Mouse (Mus musculus) fat pad, adult 2 months (tissue): Measurements from ENCODE around the gene Dpm3.
"Not testable (repeated sequence)": the region's sequence is repeated elsewhere in the genome, so short reads cannot be mapped to it uniquely, and the experiment has no call there.

Experiments used
- DNase-seq: peaks from one replicate; pipeline ENCODE4 v3.0.0-alpha.2; 2011; ENCODE audit warnings: low read depth, low spot score; ENCODE audit errors: extremely low read depth

Gene Dpm3

DNA sequence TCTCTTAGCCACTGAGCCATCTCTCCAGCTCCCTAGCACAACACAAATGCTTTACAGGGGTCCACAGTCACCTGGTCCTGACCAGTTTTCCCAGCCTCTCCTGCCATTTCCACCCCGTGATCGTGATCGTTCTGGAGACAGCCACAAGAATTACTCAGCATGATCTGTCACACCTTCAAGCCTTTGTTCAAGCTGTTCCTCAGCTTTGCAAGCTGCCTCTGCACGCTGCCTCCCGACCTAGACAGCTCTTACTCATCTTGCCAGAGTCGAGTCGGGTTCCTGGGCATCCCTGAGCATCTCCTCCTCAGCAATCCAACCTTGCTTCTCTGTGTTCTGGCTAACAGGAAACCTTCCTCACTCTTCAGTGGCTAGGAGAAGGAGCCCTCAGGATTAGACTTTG is at the start of gene Dpm3:
Dpm3 (plus strand) TSS at position 283 of the 400 bp plus-strand sequence.
- DNase-seq = no peak

GRCm38 (mm10) chr3:89209731-89210130 is 49.4 kb upstream of the Dpm3 start:
- DNase-seq = no peak

GRCm38 (mm10) chr3:89210162-89210561 is 49.0 kb upstream of the Dpm3 start:
- no peak for DNase-seq

GRCm38 (mm10) chr3:89210731-89211130 is 48.4 kb upstream of the Dpm3 start:
- DNase-seq = no peak

DNA sequence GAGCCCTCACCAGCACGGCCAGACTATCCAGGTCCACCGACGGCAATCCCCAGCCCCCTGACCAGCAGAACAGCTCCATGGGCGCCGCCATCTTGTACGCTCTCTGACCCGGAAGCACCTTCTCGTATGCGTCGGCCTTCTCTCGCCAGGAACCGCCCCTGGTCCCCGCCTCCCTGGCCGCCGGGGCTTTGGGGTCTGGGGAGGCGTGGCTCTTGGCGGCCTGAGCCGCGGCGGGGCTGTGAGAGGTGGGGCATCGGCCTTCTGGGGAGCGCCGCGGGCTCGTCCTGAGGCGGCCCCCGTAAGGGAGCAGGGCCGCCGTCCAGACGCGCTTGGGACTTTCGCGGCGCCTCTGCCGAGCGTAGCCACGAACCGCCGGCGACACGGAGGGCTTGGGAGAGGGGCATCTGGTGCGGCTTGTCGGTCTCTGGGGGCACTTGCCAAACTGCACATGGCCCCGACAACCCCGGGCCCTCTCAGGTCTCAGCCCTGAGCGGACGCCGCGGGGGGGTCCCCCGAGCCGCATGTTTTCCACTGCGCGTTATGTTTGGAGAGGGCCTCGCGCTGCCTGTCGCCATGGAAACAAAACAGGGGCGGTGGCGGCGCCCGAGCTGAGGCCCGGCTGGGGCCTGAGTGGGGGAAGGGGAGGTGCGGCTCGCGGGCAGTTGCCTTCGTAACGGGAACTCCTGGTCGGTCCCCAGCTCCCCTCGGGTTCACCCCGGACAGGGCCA is 45.2 kb upstream of the Dpm3 start:
- no peak for DNase-seq

DNA sequence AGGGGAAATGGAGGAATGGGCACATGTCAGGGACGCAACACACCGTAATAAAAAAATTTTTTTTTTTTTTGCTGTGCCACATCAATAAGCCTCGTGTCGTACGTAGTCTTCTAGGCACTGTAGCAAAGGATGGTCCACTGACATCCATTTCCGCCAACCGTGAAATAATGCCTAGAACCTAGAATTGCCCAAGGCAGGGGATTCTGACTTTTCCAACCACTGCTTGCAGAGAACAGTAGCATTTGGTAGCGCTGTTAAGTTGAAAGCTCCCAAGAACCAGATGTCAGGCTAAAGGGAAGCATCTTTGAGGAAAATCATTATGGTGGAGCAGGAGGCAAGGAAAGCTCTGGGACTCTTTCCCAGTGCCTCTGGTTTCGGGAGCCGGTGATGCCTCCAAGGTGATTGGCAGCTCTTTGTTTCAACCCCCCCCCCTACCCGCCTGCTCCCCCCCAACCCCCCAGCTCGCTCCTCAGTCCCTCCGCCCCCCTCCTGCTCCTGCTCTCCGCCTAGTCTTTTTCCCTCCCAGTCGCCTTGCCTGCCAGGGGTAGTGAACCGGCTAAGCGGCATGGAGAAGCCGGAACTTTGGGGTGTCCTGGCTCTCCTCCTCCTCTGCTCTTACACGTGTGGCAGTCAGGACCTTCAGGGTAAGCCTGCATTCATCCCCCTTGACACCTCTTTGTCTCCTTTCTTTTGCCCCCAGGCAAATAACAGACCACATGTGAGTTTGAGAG is 44.3 kb upstream of the Dpm3 start, which contains the start of gene Thbs3:
Thbs3 (plus strand) TSS at position 500 of the 731 bp plus-strand sequence.
- no peak for DNase-seq

DNA sequence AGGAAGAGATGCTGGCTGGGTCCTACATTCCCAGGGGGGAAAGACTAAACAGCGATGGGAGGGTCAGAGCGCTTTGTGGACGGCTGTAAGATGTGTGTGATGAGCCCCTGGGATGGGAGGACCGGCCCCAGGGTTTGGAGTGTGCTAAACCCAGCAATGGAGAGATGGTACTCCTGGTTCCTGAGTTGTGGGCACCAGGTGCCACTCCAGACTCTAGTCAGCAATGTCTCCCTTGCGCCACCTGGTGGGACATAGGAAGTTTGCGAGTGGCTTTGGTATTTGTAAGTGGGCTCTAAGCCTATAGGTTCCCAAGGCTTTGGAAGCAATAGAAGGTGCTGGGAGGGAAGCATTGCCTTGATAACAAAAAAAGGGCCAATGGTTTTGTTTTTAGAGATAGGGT is 43.3 kb upstream of the Dpm3 start:
- DNase-seq = no peak

- not testable (repeated sequence) for DNase-seq
These were observed 42.8 kb upstream of the Dpm3 start for GRCm38 (mm10) chr3:89216407-89216806.

GRCm38 (mm10) chr3:89218271-89218670 is 40.9 kb upstream of the Dpm3 start:
- no peak for DNase-seq

DNA sequence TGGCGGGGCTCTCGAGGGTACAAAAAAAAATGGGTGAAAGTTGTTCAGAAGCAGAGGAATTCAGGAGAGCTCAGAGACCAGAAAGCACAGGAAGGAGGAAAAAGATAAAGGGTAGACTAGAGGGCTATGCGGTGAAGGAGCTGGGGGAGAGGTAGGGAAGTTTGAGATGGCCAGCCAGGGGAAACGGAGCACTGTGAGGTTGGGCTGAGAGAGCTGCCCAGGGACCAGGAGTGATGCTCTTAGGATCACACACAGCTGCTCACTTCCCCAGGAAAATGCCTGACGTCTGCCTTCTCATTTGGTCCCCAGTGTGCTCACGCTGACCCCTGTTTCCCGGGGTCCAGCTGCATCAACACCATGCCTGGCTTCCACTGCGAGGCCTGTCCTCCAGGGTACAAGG is 39.6 kb upstream of the Dpm3 start:
- DNase-seq = no peak

DNA sequence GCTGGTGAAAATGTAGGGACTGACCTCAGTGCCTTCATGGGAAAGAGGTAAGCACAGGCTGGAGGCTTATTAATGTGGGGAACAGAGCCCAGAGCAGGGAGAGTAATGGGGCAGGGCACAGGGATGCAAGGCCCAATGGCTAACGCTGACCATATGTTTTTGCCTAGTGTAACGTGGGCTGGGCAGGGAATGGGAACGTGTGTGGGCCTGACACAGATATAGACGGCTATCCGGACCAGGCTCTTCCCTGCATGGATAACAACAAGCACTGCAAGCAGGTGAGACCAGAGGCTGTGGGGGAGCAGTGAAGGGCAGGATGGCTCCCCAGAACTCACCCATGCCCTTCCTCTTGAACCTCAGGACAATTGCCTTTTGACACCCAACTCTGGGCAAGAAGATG is 38.0 kb upstream of the Dpm3 start:
- DNase-seq = no peak

GRCm38 (mm10) chr3:89224796-89225195 is 34.4 kb upstream of the Dpm3 start:
- DNase-seq = no peak

DNA sequence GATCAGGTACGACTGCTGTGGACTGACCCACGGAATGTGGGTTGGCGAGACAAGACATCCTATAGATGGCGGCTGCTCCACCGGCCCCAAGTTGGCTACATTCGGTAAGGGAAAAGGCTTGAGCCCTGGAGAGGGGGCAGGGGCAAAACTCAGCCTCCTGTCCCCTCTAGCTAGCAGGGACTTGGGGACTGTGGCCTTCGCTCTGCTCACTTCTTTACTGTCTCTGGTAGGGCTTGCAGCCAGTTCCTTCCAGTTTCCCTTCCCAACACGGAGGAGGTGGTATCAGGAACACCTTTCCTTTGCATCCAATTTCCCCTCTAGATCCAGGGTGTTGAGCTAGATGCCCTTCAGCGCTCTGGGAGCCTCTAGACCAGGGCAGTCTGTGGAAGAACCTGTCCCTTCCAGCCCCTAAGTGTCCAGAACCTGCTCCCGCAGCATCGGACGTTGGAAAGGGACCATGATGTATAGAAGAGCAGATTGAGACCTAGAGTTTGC is 33.8 kb upstream of the Dpm3 start:
- DNase-seq = no peak

DNA sequence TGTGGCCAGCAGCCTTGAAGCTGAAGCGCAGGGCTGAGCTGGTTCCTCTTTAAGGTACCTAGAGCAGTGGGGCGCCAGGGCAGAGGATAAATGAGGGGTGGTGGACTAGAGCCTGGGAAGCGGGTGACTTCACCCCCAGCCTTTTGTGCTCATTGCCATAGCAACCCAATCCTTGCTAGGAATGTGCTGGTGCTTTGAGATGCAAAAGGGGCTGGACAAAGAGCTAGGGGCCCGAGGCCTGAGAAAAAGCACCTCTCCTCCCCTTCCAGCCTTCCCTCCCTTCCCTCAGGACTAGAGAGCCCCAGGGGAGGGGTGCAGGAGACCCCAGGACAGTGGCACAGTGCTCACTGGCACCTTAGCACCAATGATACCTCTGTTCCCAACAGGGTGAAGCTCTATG is 33.2 kb upstream of the Dpm3 start:
- DNase-seq = no peak

GRCm38 (mm10) chr3:89226361-89226760 is 32.8 kb upstream of the Dpm3 start:
- DNase-seq = no peak

- DNase-seq = no peak
These were observed 32.3 kb upstream of the Dpm3 start, which contains the start of gene Mtx1 for GRCm38 (mm10) chr3:89226900-89227299. Mtx1 (minus strand) TSS chr3:89227088.

DNA sequence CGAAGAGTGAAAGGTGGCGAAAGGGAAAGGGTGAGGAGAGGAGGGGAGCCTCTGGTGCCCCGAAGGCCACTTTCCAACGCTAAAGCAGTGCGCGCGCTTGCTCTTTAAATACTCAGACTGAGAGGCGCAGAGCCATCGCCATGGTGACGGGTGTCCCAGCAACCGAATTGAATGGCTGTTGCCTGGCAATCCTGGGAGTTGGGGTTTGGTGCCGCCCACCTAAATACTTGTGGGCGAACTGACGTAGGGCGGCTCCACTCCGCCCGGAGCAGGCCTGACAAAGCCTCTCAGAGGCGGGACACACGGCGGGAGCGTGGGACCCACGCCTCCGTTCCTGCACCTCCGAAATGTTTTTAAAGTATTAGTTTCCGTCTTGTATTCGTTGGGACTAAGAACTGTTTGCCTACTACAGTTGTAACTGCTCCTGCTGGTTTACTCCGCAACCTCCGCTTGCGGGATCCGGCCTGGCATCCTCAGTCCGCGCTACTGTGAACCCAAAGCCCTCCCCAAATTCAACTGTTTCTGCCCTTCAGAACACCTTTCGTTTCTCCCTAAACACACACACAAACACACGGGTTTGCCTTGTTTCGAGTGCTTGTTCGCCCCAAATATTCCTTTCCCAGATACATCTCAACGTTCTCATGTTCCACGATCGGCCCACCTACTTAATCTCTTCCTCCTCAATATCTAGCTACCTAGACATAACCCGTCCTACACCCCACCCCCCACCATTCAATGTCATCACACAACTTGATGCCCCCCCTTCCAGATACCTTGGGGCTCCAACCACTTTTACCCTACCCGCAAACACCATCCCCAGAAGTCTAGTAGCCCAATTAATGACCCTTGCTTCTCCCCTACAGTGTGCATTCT is 31.6 kb upstream of the Dpm3 start:
- no peak for DNase-seq

DNA sequence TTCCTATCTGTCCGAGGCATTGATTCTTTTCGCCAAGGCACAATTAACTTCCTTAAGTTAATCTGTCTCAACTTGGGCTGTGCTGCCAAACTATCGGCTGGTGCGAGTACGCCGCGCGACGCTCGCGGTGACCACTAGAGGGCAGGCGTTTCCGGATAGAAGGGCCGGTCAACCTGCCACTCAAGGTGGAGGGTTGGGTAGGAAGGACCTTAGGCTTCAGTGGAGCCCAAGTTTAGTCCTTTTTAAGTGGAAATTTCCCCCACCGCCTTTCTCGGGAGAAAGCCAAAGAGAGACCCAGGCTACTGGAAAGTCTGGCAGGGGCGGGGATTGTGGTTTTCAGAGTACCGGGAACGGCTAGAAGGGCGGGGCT is 31.0 kb upstream of the Dpm3 start:
- no peak for DNase-seq

- DNase-seq = no peak
These were observed 30.3 kb upstream of the Dpm3 start, which contains the start of gene Muc1 for GRCm38 (mm10) chr3:89228836-89229235. Muc1 (plus strand) TSS chr3:89229057.

DNA sequence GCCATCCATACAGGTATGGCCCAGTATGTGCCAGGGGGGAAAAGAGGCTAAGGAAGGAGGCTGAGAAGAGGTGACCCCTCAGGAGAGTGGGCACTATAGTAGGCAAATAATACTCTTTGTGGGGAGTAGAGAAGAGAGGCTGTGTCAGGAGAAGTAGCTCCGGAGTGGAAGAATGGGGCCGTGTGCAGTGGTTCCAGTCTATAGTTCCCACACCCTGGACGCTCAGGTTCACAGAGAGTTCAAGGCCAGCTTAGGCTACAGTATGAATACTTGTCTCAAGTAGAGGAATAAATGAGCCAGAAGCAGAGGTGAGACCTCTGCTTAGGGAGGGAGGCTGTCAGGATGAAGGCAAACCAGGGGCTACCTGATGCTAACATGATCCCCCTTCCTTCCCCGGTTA is 29.9 kb upstream of the Dpm3 start:
- DNase-seq = no peak

DNA sequence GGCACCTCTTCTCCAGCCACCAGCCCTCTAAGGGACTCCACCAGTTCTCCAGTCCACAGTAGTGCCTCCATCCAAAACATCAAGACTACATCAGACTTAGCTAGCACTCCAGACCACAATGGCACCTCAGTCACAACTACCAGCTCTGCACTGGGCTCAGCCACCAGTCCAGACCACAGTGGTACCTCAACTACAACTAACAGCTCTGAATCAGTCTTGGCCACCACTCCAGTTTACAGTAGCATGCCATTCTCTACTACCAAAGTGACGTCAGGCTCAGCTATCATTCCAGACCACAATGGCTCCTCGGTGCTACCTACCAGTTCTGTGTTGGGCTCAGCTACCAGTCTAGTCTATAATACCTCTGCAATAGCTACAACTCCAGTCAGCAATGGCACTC is 28.6 kb upstream of the Dpm3 start:
- DNase-seq = no peak
